29 mouse cellular contexts compared by ENCODE assay signal in the genomic region with DNA sequence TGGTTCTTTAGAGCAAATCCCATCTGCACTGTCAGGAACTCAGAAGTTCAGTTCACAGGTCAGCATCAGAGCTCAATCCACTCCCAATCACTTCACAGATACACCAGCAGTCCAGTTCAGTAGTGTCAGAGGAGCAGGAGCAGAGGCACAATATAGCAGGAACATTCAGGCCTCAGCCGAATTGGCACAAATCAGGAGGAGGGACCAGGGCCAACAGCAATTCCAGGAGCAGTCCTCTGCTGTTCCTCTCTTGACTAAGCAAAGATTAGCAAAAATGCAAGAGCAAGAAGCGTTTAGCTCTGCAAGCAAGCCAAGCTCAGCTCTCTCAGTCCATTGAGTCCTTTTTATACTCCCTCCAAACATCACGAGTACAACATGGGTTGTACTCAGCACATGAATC. TPM values are rescaled to one million over a fixed set of nuclear protein-coding genes. Genes with fewer than 3 reads are reported as not detected.
"Had no signal": no experiment of that assay in that cellular context is flagged by ENCODE, and none has a peak within 500 bp of the region (broad histone marks: within the 10 kb centered on the region; RNA-seq: fewer than 3 reads in every experiment).

No protein-coding gene starts in this region.

- H3K4me3 ChIP-seq: limb, embryonic 10.5 days; limb, embryonic 13.5 days; liver, embryonic 12.5 days; liver, embryonic 15.5 days; megakaryocyte, embryonic 14.5 days; midbrain, embryonic 10.5 days had no signal

- H3K36me3 ChIP-seq: limb, embryonic 10.5 days; limb, embryonic 13.5 days; liver, embryonic 12.5 days; liver, embryonic 15.5 days; midbrain, embryonic 10.5 days had no signal

- H3K4me2 ChIP-seq: limb, embryonic 13.5 days; liver, embryonic 12.5 days; liver, embryonic 15.5 days had no signal

- H3K9ac ChIP-seq: limb, embryonic 13.5 days; liver, embryonic 12.5 days; liver, embryonic 15.5 days had no signal

- H3K27ac ChIP-seq: limb, embryonic 10.5 days; limb, embryonic 13.5 days; liver, embryonic 12.5 days; liver, embryonic 15.5 days; midbrain, embryonic 10.5 days; stomach, postnatal 0 days had no signal

- H3K4me1 ChIP-seq: limb, embryonic 10.5 days; limb, embryonic 13.5 days; liver, embryonic 12.5 days; liver, embryonic 15.5 days; megakaryocyte, embryonic 14.5 days; midbrain, embryonic 10.5 days had no signal

- H3K9me3 ChIP-seq: limb, embryonic 10.5 days; liver, embryonic 15.5 days had no signal

- H3K27me3 ChIP-seq: limb, embryonic 13.5 days; liver, embryonic 12.5 days; liver, embryonic 15.5 days had no signal

- DNase-seq: kidney, adult 18-20 months; kidney, adult 9 months; kidney, postnatal 14 days; kidney, postnatal 4 days; liver; lung, adult 18-20 months; midbrain, embryonic 14.5 days; thymus, adult 2 months; thymus, postnatal 14 days; thymus, postnatal 4 days had no signal

- ATAC-seq: liver, embryonic 12.5 days had no signal

RNA-seq across cellular contexts. Expression of a gene that starts 23.9 kb away (rescaled TPM):
- total RNA-seq: layer of hippocampus, adult 18-20 months; layer of hippocampus, postnatal 25 days; left cerebral cortex, adult 18-20 months; left cerebral cortex, postnatal 25 days; midbrain, postnatal 0 days had no signal
- polyA plus RNA-seq: kidney, embryonic 16.5 days; limb, embryonic 10.5 days; limb, embryonic 13.5 days; liver, embryonic 12.5 days; liver, embryonic 15.5 days; lung, embryonic 16.5 days; midbrain, embryonic 10.5 days; midbrain, embryonic 14.5 days; midbrain, postnatal 0 days; neural tube, embryonic 11.5 days; neural tube, embryonic 14.5 days; small intestine, adult 2 months; spleen, adult 2 months; stomach, embryonic 14.5 days; stomach, postnatal 0 days; thymus, adult 2 months had no signal
